In genomic region chr15:30640651-30641050, GRCm38 (mm10) we compare ENCODE assay signal across 14 mouse cellular contexts.
A peak's percentile ranks its signal among the peaks of the same experiment; 100 is the strongest.
DNase-seq lines count a peak whose midpoint lies in the region.
"Had no signal": no experiment of that assay in that cellular context is flagged by ENCODE, and none has a peak within 500 bp of the region (broad histone marks: within the 10 kb centered on the region; RNA-seq: fewer than 3 reads in every experiment).

No protein-coding gene starts in this region.

- peak; percentile 45 for DNase-seq in cerebellum, adult 11-12 months
- DNase-seq in cerebellum, adult 11 months, result no peak
- peak; percentile 64 for DNase-seq in cerebellum, adult 9-10 months
- DNase-seq in cerebellum, postnatal 14 days, result peak; percentile 28 to 33
- DNase-seq in right cerebral cortex, adult 2 months (ENCODE audit: low spot score in 2 of 2), result no peak
- no peak for DNase-seq in adrenal gland, adult (ENCODE audit: inconsistent age in 2 of 2, low spot score in 1 of 2)
- DNase-seq in urinary bladder, postnatal 25 days (ENCODE audit: low spot score), result no peak
- DNase-seq: adrenal gland, adult 8-10 months; adrenal gland, postnatal 25 days; gastrocnemius, postnatal 10 days; gastrocnemius, postnatal 36 days; heart, adult 2 months; heart, postnatal 14 days; kidney, adult 2 months had no signal

Comparison
In these comparisons a context has a peak if more than half of its experiments do, and no peak if none do; other contexts are left out.
1. DNase-seq: peak in cerebellum, adult 11-12 months (single experiment), cerebellum, adult 9-10 months (single experiment) and cerebellum, postnatal 14 days (2 of 2); none in cerebellum, adult 11 months (single experiment), right cerebral cortex, adult 2 months (0 of 2), adrenal gland, adult (0 of 2) and urinary bladder, postnatal 25 days (single experiment).